Mouse (Mus musculus): Measurements from ENCODE around the gene Actl6b. TPM values are rescaled to one million over a fixed set of nuclear protein-coding genes. Genes with fewer than 3 reads are reported as not detected.

Actl6b gene
- polyA plus RNA-seq, 1 experiment from 2014 or later, result 6.5 TPM

DNA sequence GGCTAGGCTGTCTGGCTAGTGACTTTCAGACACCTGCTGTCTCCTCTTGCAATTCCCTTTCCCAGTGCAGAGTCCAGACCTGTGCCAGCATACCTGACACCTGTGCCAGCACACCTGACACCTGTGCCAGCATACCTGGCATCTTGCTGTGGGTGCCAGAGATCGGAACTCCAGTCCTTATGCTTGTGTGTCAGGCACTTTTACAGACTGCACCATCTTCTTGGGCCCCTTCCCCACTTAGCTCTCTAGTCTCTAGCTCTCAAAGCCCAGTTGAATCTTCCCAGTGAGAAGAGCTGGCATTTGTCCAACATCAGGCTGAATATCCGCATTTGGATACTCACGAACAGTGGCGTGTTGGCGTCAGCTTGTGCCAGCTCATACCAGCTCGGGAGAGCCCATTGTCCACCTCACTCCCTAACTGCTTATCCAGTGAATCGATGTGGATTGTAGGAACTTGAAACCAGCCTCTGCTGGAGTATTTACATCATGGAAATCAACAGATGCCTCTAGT is 14.0 kb upstream of the Actl6b start:
- no peak overlapping the region for H3K27ac ChIP-seq (replicated peaks; ENCODE audit: low read depth, low read length)
- H3K9me3 ChIP-seq (replicated peaks; ENCODE audit: control insufficient read depth, low read length), result no peaks in the 10 kb centered on the region
- no peaks in the 10 kb centered on the region for H3K4me1 ChIP-seq (ENCODE audit: control insufficient read depth, insufficient read depth, low read length)
- H3K27me3 ChIP-seq (ENCODE audit: control insufficient read depth, insufficient read depth, low read length), result no peaks in the 10 kb centered on the region
- no peak overlapping the region for H3K9ac ChIP-seq (replicated peaks; ENCODE audit: low read length)
- H3K36me3 ChIP-seq (replicated peaks; ENCODE audit: control insufficient read depth, insufficient read depth, low read depth, low read length), result no peaks in the 10 kb centered on the region
- H3K4me3 ChIP-seq (ENCODE audit: low read depth, low read length), result no peak overlapping the region
- ATAC-seq (replicated peaks; ENCODE audit: insufficient number of reproducible peaks, low FRiP score, low TSS enrichment, low read depth) (no peak), DNase-seq (ENCODE audit: low spot score) (no peak)
- H3K4me2 ChIP-seq (ENCODE audit: low read depth, low read length), result no peak overlapping the region
- 82% methylated on average over 7 of the region's 7 CpGs for WGBS

DNA sequence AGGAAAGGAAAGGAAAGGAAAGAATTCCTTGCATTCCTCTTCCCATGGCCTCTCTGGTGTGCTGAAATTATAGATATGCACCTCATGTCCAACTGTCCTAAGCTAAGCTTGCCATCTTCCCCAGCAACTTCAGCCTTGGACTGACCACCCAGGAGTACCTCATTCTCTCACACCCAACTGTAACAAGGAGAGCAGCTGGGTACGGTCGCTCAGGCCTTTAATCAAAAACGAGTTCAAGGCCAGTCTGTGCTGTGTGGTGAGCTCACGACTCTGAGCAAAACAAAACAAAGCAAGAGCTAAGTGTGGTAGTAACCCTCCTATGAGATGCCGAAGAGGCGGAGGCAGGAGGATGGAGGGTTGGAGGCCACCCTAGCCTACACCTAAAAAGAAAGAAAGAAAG is 12.3 kb upstream of the Actl6b start:
- H3K4me1 ChIP-seq (ENCODE audit: control insufficient read depth, insufficient read depth, low read length), result no peaks in the 10 kb centered on the region
- H3K36me3 ChIP-seq (replicated peaks; ENCODE audit: control insufficient read depth, insufficient read depth, low read depth, low read length), result no peaks in the 10 kb centered on the region
- DNase-seq (ENCODE audit: low spot score), result no peak
- no peak overlapping the region for H3K9ac ChIP-seq (replicated peaks; ENCODE audit: low read length)
- H3K4me3 ChIP-seq (ENCODE audit: low read depth, low read length), result no peak overlapping the region
- H3K9me3 ChIP-seq (replicated peaks; ENCODE audit: control insufficient read depth, low read length), result no peaks in the 10 kb centered on the region
- no peaks in the 10 kb centered on the region for H3K27me3 ChIP-seq (ENCODE audit: control insufficient read depth, insufficient read depth, low read length)
- no peak overlapping the region for H3K27ac ChIP-seq (replicated peaks; ENCODE audit: low read depth, low read length)
- WGBS, result 69% methylated on average over 6 of the region's 6 CpGs
- H3K4me2 ChIP-seq (ENCODE audit: low read depth, low read length), result no peak overlapping the region
- no peak for ATAC-seq (replicated peaks; ENCODE audit: insufficient number of reproducible peaks, low FRiP score, low TSS enrichment, low read depth)

DNA sequence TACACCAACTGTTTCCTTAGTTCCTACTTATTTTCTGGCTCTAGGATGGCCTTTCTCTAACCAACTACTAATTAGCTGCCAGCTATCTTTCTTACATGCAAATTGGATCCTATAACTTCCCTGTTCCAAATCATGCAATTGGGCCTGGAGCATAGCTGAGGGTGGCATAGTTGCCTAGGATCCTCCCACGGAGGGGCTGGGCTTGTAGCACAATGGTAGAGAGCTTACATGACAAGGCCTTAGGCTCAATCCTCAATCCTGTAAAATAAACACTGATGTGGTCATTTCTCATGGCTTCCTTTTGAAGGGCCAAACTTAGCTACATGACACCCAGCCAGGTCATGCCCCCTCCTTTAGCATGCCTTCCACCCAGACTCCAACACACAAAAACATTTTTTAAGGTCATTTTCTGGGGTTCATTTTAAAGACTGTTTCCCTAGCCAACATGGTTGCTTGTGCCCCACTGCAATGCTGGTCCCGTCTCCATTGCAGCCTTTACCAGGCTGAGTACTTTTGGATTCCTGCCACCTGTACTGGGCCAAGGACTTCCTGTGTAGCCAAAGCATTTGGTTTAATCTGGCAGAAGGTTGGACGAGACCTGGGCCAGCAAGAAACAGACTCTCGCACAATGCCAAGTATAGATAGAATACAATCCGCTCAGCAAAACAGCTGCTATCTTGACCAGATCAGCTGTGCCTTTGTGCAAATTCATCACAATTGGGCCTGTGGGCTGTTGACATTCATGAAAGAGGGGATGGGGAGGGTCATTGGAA is 11.4 kb upstream of the Actl6b start:
- Histone ChIP-seq H3K27ac (replicated peaks; ENCODE audit: low read depth, low read length) (no peak overlapping the region), H3K4me1 (ENCODE audit: control insufficient read depth, insufficient read depth, low read length) (no peaks in the 10 kb centered on the region), H3K4me3 (ENCODE audit: low read depth, low read length) (no peak overlapping the region), H3K9me3 (replicated peaks; ENCODE audit: control insufficient read depth, low read length) (no peaks in the 10 kb centered on the region), H3K4me2 (ENCODE audit: low read depth, low read length) (no peak overlapping the region), H3K9ac (replicated peaks; ENCODE audit: low read length) (no peak overlapping the region), H3K36me3 (replicated peaks; ENCODE audit: control insufficient read depth, insufficient read depth, low read depth, low read length) (no peaks in the 10 kb centered on the region), H3K27me3 (ENCODE audit: control insufficient read depth, insufficient read depth, low read length) (no peaks in the 10 kb centered on the region)
- DNase-seq (ENCODE audit: low spot score) (no peak), ATAC-seq (replicated peaks; ENCODE audit: insufficient number of reproducible peaks, low FRiP score, low TSS enrichment, low read depth) (no peak)
- WGBS, result 81% methylated on average over 5 of the region's 5 CpGs

DNA sequence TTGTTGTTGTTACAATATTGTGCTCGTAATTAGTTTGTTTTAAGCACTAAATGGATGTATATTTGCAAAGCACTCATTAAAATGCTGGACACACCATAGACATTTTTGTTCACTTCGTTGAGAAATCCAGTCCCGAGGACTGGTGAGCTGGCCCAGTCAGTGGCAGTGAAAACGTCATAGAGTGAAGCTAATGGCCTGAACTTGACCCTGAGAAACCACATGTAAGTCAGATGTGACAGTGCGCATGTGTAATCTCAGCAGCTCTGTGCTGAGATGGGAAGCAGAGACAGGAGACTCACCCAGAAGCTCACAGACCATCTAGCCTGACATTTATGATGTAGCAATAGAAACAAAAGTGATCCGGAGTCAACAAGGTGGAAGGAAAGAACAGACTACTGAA is 8.4 kb upstream of the Actl6b start:
- H3K4me1 ChIP-seq (ENCODE audit: control insufficient read depth, insufficient read depth, low read length), result no peaks in the 10 kb centered on the region
- H3K9ac ChIP-seq (replicated peaks; ENCODE audit: low read length), result no peak overlapping the region
- no peak overlapping the region for H3K4me3 ChIP-seq (ENCODE audit: low read depth, low read length)
- no peaks in the 10 kb centered on the region for H3K9me3 ChIP-seq (replicated peaks; ENCODE audit: control insufficient read depth, low read length)
- no peaks in the 10 kb centered on the region for H3K27me3 ChIP-seq (ENCODE audit: control insufficient read depth, insufficient read depth, low read length)
- H3K27ac ChIP-seq (replicated peaks; ENCODE audit: low read depth, low read length), result no peak overlapping the region
- no peak overlapping the region for H3K4me2 ChIP-seq (ENCODE audit: low read depth, low read length)
- H3K36me3 ChIP-seq (replicated peaks; ENCODE audit: control insufficient read depth, insufficient read depth, low read depth, low read length), result no peaks in the 10 kb centered on the region
- 68% methylated on average over 6 of the region's 6 CpGs for WGBS
- ATAC-seq (replicated peaks; ENCODE audit: insufficient number of reproducible peaks, low FRiP score, low TSS enrichment, low read depth) (no peak), DNase-seq (ENCODE audit: low spot score) (no peak)

DNA sequence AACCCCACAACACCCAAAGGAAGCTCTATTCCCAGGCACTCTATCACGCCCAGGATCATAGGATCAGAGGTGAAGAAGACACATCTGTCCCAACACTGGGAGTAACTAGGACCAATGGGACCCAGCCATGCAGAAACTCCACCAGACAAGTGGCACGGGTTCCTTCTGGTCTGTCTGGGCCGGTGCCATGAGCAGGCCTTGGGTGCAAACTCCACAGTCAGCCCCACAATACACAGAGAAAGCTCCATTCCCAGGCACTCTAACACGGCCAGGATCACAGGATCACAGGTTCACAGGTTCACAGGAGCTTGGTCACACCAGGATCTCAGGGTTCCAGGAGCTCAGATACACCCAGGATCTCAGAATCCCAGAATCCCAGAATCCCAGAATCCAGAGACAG is 7.7 kb upstream of the Actl6b start:
- Histone ChIP-seq H3K4me2 (ENCODE audit: low read depth, low read length) (no peak overlapping the region), H3K27ac (replicated peaks; ENCODE audit: low read depth, low read length) (no peak overlapping the region), H3K4me1 (ENCODE audit: control insufficient read depth, insufficient read depth, low read length) (no peaks in the 10 kb centered on the region), H3K4me3 (ENCODE audit: low read depth, low read length) (no peak overlapping the region), H3K27me3 (ENCODE audit: control insufficient read depth, insufficient read depth, low read length) (no peaks in the 10 kb centered on the region), H3K9ac (replicated peaks; ENCODE audit: low read length) (no peak overlapping the region), H3K36me3 (replicated peaks; ENCODE audit: control insufficient read depth, insufficient read depth, low read depth, low read length) (no peaks in the 10 kb centered on the region), H3K9me3 (replicated peaks; ENCODE audit: control insufficient read depth, low read length) (no peaks in the 10 kb centered on the region)
- DNase-seq (ENCODE audit: low spot score), result no peak
- no peak for ATAC-seq (replicated peaks; ENCODE audit: insufficient number of reproducible peaks, low FRiP score, low TSS enrichment, low read depth)
- 73% methylated on average over 4 of the region's 4 CpGs for whole genome bisulfite sequencing

DNA sequence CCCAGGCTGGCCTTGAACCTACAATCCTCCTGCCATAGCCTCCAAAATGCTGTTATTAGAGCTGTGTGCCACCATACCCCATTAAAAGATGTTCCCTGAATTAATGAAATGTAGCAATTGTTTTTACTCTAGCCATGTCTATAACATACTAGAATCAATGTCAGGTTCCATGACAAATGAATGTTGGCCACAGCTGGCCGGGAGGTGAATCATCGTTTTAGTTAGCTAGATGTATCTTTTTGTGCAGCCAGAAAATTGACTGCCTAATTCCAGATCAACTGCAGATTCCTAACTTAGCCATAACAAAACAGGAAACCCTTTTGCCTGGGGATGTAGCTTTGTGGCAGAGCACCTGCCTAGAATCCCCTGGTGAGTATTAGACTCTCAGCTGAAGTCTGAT is 3.5 kb upstream of the Actl6b start:
- Histone ChIP-seq H3K4me2 (ENCODE audit: low read depth, low read length) (no peak overlapping the region), H3K9ac (replicated peaks; ENCODE audit: low read length) (no peak overlapping the region), H3K36me3 (replicated peaks; ENCODE audit: control insufficient read depth, insufficient read depth, low read depth, low read length) (no peaks in the 10 kb centered on the region), H3K4me3 (ENCODE audit: low read depth, low read length) (no peak overlapping the region), H3K4me1 (ENCODE audit: control insufficient read depth, insufficient read depth, low read length) (no peaks in the 10 kb centered on the region), H3K9me3 (replicated peaks; ENCODE audit: control insufficient read depth, low read length) (no peaks in the 10 kb centered on the region), H3K27me3 (ENCODE audit: control insufficient read depth, insufficient read depth, low read length) (no peaks in the 10 kb centered on the region; the same call in 1 of the 2 replicates), H3K27ac (replicated peaks; ENCODE audit: low read depth, low read length) (no peak overlapping the region)
- 80% methylated on average over 2 of the region's 2 CpGs for WGBS
- DNase-seq (ENCODE audit: low spot score) (no peak), ATAC-seq (replicated peaks; ENCODE audit: insufficient number of reproducible peaks, low FRiP score, low TSS enrichment, low read depth) (no peak)

DNA sequence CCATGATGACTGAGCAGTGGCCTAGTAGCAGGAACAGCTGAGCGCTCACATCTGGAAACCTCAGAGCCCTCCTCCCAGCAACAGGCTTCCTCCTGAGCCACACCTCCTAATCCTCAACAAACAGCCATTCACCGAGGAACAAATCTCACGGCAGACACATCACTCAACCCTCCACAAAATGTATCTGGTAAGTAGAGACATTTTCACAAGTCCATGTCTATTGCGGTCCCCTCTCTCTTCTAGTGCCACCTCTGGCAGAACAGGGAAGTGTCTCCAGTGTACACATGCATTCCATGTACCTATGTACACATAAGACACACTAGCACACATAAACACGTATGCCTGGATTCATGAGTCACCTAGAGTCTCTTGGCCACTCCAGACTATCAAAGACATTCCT is 2.2 kb upstream of the Actl6b start:
- no peak overlapping the region for H3K9ac ChIP-seq (replicated peaks; ENCODE audit: low read length)
- H3K4me3 ChIP-seq (ENCODE audit: low read depth, low read length), result no peak overlapping the region
- H3K36me3 ChIP-seq (replicated peaks; ENCODE audit: control insufficient read depth, insufficient read depth, low read depth, low read length), result no peaks in the 10 kb centered on the region
- no peaks in the 10 kb centered on the region; the same call in 1 of the 2 replicates for H3K27me3 ChIP-seq (ENCODE audit: control insufficient read depth, insufficient read depth, low read length)
- no peak overlapping the region for H3K27ac ChIP-seq (replicated peaks; ENCODE audit: low read depth, low read length)
- no peaks in the 10 kb centered on the region for H3K9me3 ChIP-seq (replicated peaks; ENCODE audit: control insufficient read depth, low read length)
- ATAC-seq (replicated peaks; ENCODE audit: insufficient number of reproducible peaks, low FRiP score, low TSS enrichment, low read depth) (no peak), DNase-seq (ENCODE audit: low spot score) (no peak)
- no peaks in the 10 kb centered on the region for H3K4me1 ChIP-seq (ENCODE audit: control insufficient read depth, insufficient read depth, low read length)
- 69% methylated on average over 5 of the region's 5 CpGs for WGBS
- H3K4me2 ChIP-seq (ENCODE audit: low read depth, low read length), result no peak overlapping the region

DNA sequence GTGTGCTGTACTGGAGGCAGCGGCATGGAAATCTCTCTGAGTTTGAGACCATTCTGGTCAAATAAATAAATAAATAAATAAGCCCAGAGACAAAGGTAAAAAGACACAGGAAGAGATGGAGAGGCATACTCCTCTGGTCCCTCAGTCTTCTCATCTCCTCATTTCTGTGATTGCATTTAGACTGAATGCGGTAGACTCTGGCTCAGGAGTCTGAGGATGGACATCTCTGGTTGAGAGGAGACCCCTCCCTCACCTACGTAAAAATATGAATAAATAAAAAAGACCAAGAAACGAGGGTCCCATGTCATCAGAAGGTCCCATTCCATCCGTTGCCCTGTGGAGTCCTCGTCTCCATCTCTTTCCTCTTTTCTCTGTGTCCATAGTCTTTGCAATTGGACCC is 317 bp upstream of the Actl6b start:
- Histone ChIP-seq H3K36me3 (replicated peaks; ENCODE audit: control insufficient read depth, insufficient read depth, low read depth, low read length) (no peaks in the 10 kb centered on the region), H3K4me2 (ENCODE audit: low read depth, low read length) (peak overlapping the region; percentile 19; the same call in 1 of the 2 replicates), H3K9ac (replicated peaks; ENCODE audit: low read length) (no peak overlapping the region), H3K4me3 (ENCODE audit: low read depth, low read length) (no peak overlapping the region; the same call in 1 of the 2 replicates), H3K27me3 (ENCODE audit: control insufficient read depth, insufficient read depth, low read length) (no peaks in the 10 kb centered on the region; the same call in 1 of the 2 replicates), H3K9me3 (replicated peaks; ENCODE audit: control insufficient read depth, low read length) (no peaks in the 10 kb centered on the region), H3K4me1 (ENCODE audit: control insufficient read depth, insufficient read depth, low read length) (no peaks in the 10 kb centered on the region), H3K27ac (replicated peaks; ENCODE audit: low read depth, low read length) (no peak overlapping the region)
- 26% methylated on average over 6 of the region's 6 CpGs for WGBS
- DNase-seq (ENCODE audit: low spot score), result no peak
- no peak for ATAC-seq (replicated peaks; ENCODE audit: insufficient number of reproducible peaks, low FRiP score, low TSS enrichment, low read depth)

Data from embryonic facial prominence, embryonic 11.5 days (tissue).